ENCODE assay signal across 8 mouse cellular contexts in genomic region chr13:93772279-93772636, GRCm38 (mm10). TPM values are rescaled to one million over a fixed set of nuclear protein-coding genes. Genes with fewer than 3 reads are reported as not detected.
DNase-seq lines count a peak whose midpoint lies in the region; ATAC-seq and TF ChIP-seq lines count a peak whose summit lies in the region.

No protein-coding gene starts in this region.

- H3K9ac ChIP-seq in liver, adult 2 months (ENCODE audit: low read depth, low read length) = peak overlapping the region; percentile 86
- peak overlapping the region; percentile 93 for H3K9ac ChIP-seq in embryonic facial prominence, embryonic 13.5 days
- H3K9ac ChIP-seq in hindbrain, postnatal 0 days (replicated peaks; ENCODE audit: low read length) = peak overlapping the region; percentile 89
- peak overlapping the region; percentile 81 for H3K9ac ChIP-seq in midbrain, postnatal 0 days (replicated peaks; ENCODE audit: low read length, poor library complexity, severe bottlenecking)

- 0 out of 2 replicates have a peak, but pooled peaks have one; percentile 16 for ATAC-seq in embryonic facial prominence, embryonic 13.5 days (ENCODE audit: insufficient number of reproducible peaks, insufficient read depth, low FRiP score, low TSS enrichment, low read depth)
- ATAC-seq in hindbrain, postnatal 0 days = peak; percentile 61; the same call in 1 of the 2 replicates
- ATAC-seq in midbrain, postnatal 0 days (ENCODE audit: low FRiP score) = no peak; the same call in 1 of the 2 replicates

- DNase-seq in liver, adult 2 months (ENCODE audit: extremely low read depth, low read depth, low spot score) = no peak
- no peak for DNase-seq in liver
- no peak for DNase-seq in hindbrain, postnatal 0 days (ENCODE audit: low spot score)
- peak; percentile 6 for DNase-seq in midbrain, postnatal 0 days (ENCODE audit: low spot score)
- DNase-seq in thymus, postnatal 10 days (ENCODE audit: low spot score in 2 of 2) = no peak
- DNase-seq in thymus, postnatal 14 days = no peak
- no peak for DNase-seq in cerebellum, postnatal 4 days (ENCODE audit: low spot score in 2 of 2)

- no peaks in the 10 kb centered on the region for H3K9me3 ChIP-seq in embryonic facial prominence, embryonic 13.5 days
- H3K9me3 ChIP-seq in hindbrain, postnatal 0 days (ENCODE audit: low read length) = no peaks in the 10 kb centered on the region
- H3K9me3 ChIP-seq in midbrain, postnatal 0 days (ENCODE audit: low read length) = no peaks in the 10 kb centered on the region

- H3K27me3 ChIP-seq in liver, adult 2 months (ENCODE audit: control insufficient read depth, insufficient read depth, low read length) = no peaks in the 10 kb centered on the region
- H3K27me3 ChIP-seq in embryonic facial prominence, embryonic 13.5 days = no peaks in the 10 kb centered on the region
- no peaks in the 10 kb centered on the region for H3K27me3 ChIP-seq in hindbrain, postnatal 0 days (ENCODE audit: insufficient read depth, low read length)
- H3K27me3 ChIP-seq in midbrain, postnatal 0 days (ENCODE audit: insufficient read depth, low read length) = no peaks in the 10 kb centered on the region

- peak overlapping the region; percentile 92 for H3K4me2 ChIP-seq in embryonic facial prominence, embryonic 13.5 days
- H3K4me2 ChIP-seq in hindbrain, postnatal 0 days (ENCODE audit: low read depth, low read length) = peak overlapping the region; percentile 97
- peak overlapping the region; percentile 81 for H3K4me2 ChIP-seq in midbrain, postnatal 0 days (ENCODE audit: low read depth, low read length, poor library complexity, severe bottlenecking)

- peaks cover 6% of the 10 kb centered on the region for H3K4me1 ChIP-seq in liver, adult 2 months (ENCODE audit: control insufficient read depth, insufficient read depth, low read length)
- peaks cover 20% of the 10 kb centered on the region for H3K4me1 ChIP-seq in embryonic facial prominence, embryonic 13.5 days
- 0 out of 2 replicates have a peak, but pooled peaks cover 3% of the 10 kb centered on the region for H3K4me1 ChIP-seq in hindbrain, postnatal 0 days (ENCODE audit: insufficient read depth, low read length)
- H3K4me1 ChIP-seq in midbrain, postnatal 0 days (ENCODE audit: insufficient read depth, low read length) = no peaks in the 10 kb centered on the region; the same call in 1 of the 2 replicates

- WGBS in liver, adult 2 months = 7% methylated on average over 8 of the region's 8 CpGs
- WGBS in embryonic facial prominence, embryonic 13.5 days = 25% methylated on average over 8 of the region's 8 CpGs
- 34% methylated on average over 8 of the region's 8 CpGs for WGBS in hindbrain, postnatal 0 days
- 37% methylated on average over 8 of the region's 8 CpGs for WGBS in midbrain, postnatal 0 days

- no peak for TF ChIP-seq POLR2A in liver, adult 2 months (IDR thresholded peaks at IDR 0.05; ENCODE audit: extremely low read depth, insufficient read depth, low read length)

- H3K36me3 ChIP-seq in liver, adult 2 months (ENCODE audit: control insufficient read depth, insufficient read depth, low read length) = no peaks in the 10 kb centered on the region
- no peaks in the 10 kb centered on the region for H3K36me3 ChIP-seq in embryonic facial prominence, embryonic 13.5 days
- H3K36me3 ChIP-seq in hindbrain, postnatal 0 days (ENCODE audit: insufficient read depth, low read length) = no peaks in the 10 kb centered on the region
- H3K36me3 ChIP-seq in midbrain, postnatal 0 days (ENCODE audit: insufficient read depth, low read length) = no peaks in the 10 kb centered on the region

- peak overlapping the region; percentile 96 for H3K27ac ChIP-seq in liver, adult 2 months (replicated peaks; ENCODE audit: insufficient read depth, low read depth, low read length)
- H3K27ac ChIP-seq in embryonic facial prominence, embryonic 13.5 days = peak overlapping the region; percentile 83
- peak overlapping the region; percentile 94 for H3K27ac ChIP-seq in hindbrain, postnatal 0 days
- peak overlapping the region; percentile 83 for H3K27ac ChIP-seq in midbrain, postnatal 0 days (ENCODE audit: low read depth, low read length)

- H3K79me2 ChIP-seq in liver, adult 2 months (ENCODE audit: control insufficient read depth, insufficient read depth, low read length) = no peaks in the 10 kb centered on the region; the same call in 1 of the 2 replicates

- TF ChIP-seq CTCF in liver, adult 2 months (IDR thresholded peaks at IDR 0.05; ENCODE audit: low read depth, low read length) = no peak
- no peak for TF ChIP-seq CTCF in hindbrain, postnatal 0 days (IDR thresholded peaks at IDR 0.05; ENCODE audit: low read depth)
- no peak for TF ChIP-seq CTCF in midbrain, postnatal 0 days (IDR thresholded peaks at IDR 0.05)

- H3K4me3 ChIP-seq in liver, adult 2 months (ENCODE audit: insufficient read depth, low read depth, low read length) = peak overlapping the region; percentile 83
- H3K4me3 ChIP-seq in embryonic facial prominence, embryonic 13.5 days = peak overlapping the region; percentile 71
- peak overlapping the region; percentile 67 for H3K4me3 ChIP-seq in hindbrain, postnatal 0 days (ENCODE audit: low read length)
- peak overlapping the region; percentile 56 for H3K4me3 ChIP-seq in midbrain, postnatal 0 days (ENCODE audit: low read depth, low read length)

RNA-seq across cellular contexts. Expression of gene Arsb, which starts 0.8 kb away (rescaled TPM):
- 7.3 and 11.2 TPM in 2 replicates for total RNA-seq in liver, adult 2 months (2014; rRNA removed)
- 15.0 and 19.1 TPM in 2 replicates for polyA plus RNA-seq in liver, adult 2 months (2012; rRNA removed)
- polyA plus RNA-seq in embryonic facial prominence, embryonic 13.5 days (2015; fragmentation: Nextera tagmentation; extraction: Ambion mirVana) = 11.9 and 14.1 TPM in 2 replicates
- total RNA-seq in hindbrain, postnatal 0 days (2014; rRNA removed) = 16.0 and 19.0 TPM in 2 replicates
- polyA plus RNA-seq in hindbrain, postnatal 0 days (2015; fragmentation: Nextera tagmentation; extraction: Ambion mirVana) = 9.3 and 11.7 TPM in 2 replicates
- 13.2 and 15.2 TPM in 2 replicates for total RNA-seq in midbrain, postnatal 0 days (2014; rRNA removed)
- polyA plus RNA-seq in midbrain, postnatal 0 days (2015; fragmentation: Nextera tagmentation; extraction: Ambion mirVana) = 13.0 and 13.1 TPM in 2 replicates
